Mouse (Mus musculus) lung, adult 2 months (tissue): ENCODE measurements at regions not wholly inside any gene's neighbourhood (a gene's known extent, or its start where the extent isn't known, plus 50 kb on each side); places are given as distances from the start of the nearest gene placed in this dataset.

Source experiments
- CTCF ChIP-seq: fragments of 200-500 bp; IDR thresholded peaks from 2 replicates; pipeline ENCODE4 v1.5.1; 2011; ENCODE audit warnings: mild to moderate bottlenecking, low read length, control low read depth; ENCODE audit not compliant: insufficient read depth
- POLR2A ChIP-seq: fragments of 200-500 bp; IDR thresholded peaks from 2 replicates; pipeline ENCODE4 v1.6.1; 2011; ENCODE audit warnings: low read depth, mild to moderate bottlenecking, control low read depth, low read length, borderline replicate concordance; ENCODE audit errors: extremely low read depth

DNA sequence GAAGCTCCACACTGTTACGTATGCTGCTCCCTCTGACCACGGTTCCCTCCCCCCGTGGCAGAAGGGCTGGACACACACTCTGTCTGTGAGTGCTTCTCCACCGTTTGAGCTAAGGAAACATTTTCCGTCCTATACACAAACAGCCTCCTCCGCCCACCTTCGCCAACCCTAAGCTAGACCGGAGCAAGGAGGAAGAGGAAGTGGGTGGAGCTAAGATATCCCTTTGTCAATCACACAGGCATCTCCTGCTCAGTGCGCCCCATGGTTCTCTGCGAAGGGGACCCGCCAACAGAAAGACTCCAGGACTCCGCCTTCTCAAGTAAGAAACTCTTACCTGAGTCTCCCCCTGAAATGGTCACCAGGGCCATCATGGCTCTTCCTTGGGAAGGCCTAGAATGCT is 61.9 kb upstream of the Cdh5 start:
- no peak for TF ChIP-seq CTCF
- no peak for TF ChIP-seq POLR2A
